Mouse (Mus musculus) brain, embryonic 14.5 days (tissue): ENCODE measurements around the gene P4ha2.

Source experiments
- CTCF ChIP-seq: fragments of 200-500 bp; IDR thresholded peaks from 2 replicates; pipeline ENCODE4 v1.5.1; 2012; ENCODE audit warnings: inconsistent platforms, mild to moderate bottlenecking, moderate library complexity, borderline replicate concordance; ENCODE audit not compliant: insufficient read depth, insufficient read length; ENCODE audit errors: extremely low read depth
- POLR2A ChIP-seq: fragments of 200-500 bp; IDR thresholded peaks from 2 replicates; pipeline ENCODE4 v1.6.1; 2012; ENCODE audit warnings: mild to moderate bottlenecking, inconsistent platforms, borderline replicate concordance; ENCODE audit not compliant: poor library complexity, insufficient read depth, insufficient read length, severe bottlenecking; ENCODE audit errors: extremely low read depth

DNA sequence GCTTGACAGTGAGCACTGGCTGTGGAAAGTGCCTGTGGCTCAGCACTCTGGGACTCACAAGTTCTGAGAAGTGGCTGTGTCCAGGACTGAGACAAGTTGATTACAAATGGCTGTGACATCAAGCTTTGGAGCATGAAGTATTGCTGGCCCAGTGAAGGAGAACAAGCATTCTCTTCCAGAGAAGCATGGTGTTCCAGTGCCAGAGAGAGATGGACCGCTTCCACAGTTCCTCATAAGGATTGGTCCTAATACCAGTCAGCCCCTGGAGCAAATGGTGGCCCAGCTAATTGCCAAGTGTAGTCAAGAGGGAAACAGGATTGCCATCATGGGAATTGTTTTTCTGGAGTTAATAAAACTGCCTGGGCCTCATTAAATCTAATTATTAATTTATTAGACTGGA is 23.8 kb upstream of the P4ha2 start:
- TF ChIP-seq CTCF (no peak), POLR2A (no peak)
